Mouse (Mus musculus) heart, postnatal 0 days (tissue): ENCODE measurements around the gene Olfr66.

Experiments used
- CTCF ChIP-seq: IDR thresholded peaks from 2 replicates; pipeline ENCODE4 v1.5.1; 2016; ENCODE audit warnings: antibody characterized with exemption, control low read depth, low read depth
- EP300 ChIP-seq: IDR thresholded peaks from 2 replicates; pipeline ENCODE4 v1.6.1; 2016; ENCODE audit warnings: antibody characterized with exemption, low read depth

- TF ChIP-seq CTCF (no peak), EP300 (no peak)
Observed at GRCm38 (mm10) chr7:103874451-103874850, 11.6 kb downstream of the Olfr66 start.
